Mouse (Mus musculus) G1E (cell line): ENCODE data around the gene Kctd3.

Experiments used
- CTCF ChIP-seq: IDR thresholded peaks from 2 replicates; pipeline ENCODE4 v1.5.1; 2012; ENCODE audit warnings: low read depth, low read length, inconsistent platforms, mixed read lengths
- GATA1 ChIP-seq: IDR thresholded peaks from 2 replicates; pipeline ENCODE4 v1.6.1; 2012; ENCODE audit warnings: borderline replicate concordance, low read length, inconsistent platforms, mixed read lengths

DNA sequence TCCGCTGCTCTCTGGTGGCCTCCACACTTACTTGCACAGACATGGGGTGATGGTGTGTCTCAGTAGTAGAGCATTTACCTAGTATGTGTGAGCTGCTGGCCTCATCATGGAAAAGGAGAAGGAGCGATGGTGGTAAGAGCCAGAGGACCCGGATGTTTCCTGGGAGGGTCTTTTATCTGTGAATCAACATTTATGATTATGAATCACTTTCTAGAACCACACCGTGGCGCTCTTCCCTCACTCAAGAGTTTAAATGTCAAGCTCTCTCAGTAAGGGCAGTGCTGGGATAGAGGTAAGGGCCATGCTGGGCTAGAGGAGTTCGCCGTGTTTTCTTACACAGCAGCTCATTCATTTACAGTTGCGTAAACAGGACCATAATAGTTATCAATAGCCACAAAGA lies 19.2 kb upstream of the Kctd3 start:
- TF ChIP-seq CTCF: no peak
- no peak for TF ChIP-seq GATA1
